ENCODE assay signal across 18 mouse cellular contexts in the genomic region with DNA sequence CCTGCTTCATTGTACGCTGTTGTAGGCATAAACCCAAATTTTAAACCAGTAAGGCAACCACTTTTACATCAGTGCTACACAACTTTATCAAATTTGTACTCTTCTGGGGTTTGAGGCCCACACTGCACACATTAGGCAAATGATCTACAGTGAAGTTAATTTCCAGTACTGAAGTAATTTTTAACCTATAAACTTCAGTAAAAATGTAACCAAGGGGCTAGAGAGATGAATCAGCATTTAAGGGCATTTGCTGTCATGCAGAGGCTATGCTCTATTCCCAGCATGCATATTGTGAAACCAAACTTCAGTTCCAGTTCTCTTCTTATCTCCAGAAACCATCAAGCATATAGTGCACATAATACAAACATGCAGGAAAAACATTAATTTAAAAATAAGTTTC.
"Had no signal": no experiment of that assay in that cellular context is flagged by ENCODE, and none has a peak within 500 bp of the region (broad histone marks: within the 10 kb centered on the region; RNA-seq: fewer than 3 reads in every experiment).

No protein-coding gene starts in this region.

- H3K9ac ChIP-seq: lung, embryonic 14.5 days; midbrain, embryonic 12.5 days; neural tube, embryonic 13.5 days; neural tube, embryonic 15.5 days had no signal

- H3K27ac ChIP-seq: midbrain, embryonic 10.5 days; midbrain, embryonic 12.5 days; neural tube, embryonic 13.5 days; neural tube, embryonic 15.5 days had no signal

- ATAC-seq: midbrain, embryonic 16.5 days had no signal

- DNase-seq: lung, embryonic 14.5 days; lung, postnatal 10 days; lung, postnatal 4 days; midbrain, embryonic 14.5 days; retina, postnatal 1 day; right cerebral cortex, adult 18-20 months; right cerebral cortex, postnatal 25 days; right cerebral cortex, postnatal 4 days; spleen, adult 18-20 months; thymus, adult 18-20 months; thymus, postnatal 14 days; thymus, postnatal 36 days had no signal

- H3K4me2 ChIP-seq: lung, embryonic 14.5 days; midbrain, embryonic 12.5 days; neural tube, embryonic 13.5 days; neural tube, embryonic 15.5 days had no signal

- H3K27me3 ChIP-seq: midbrain, embryonic 12.5 days; neural tube, embryonic 13.5 days; neural tube, embryonic 15.5 days had no signal

- H3K4me1 ChIP-seq: midbrain, embryonic 10.5 days; midbrain, embryonic 12.5 days; neural tube, embryonic 13.5 days; neural tube, embryonic 15.5 days had no signal

- H3K4me3 ChIP-seq: midbrain, embryonic 10.5 days; midbrain, embryonic 12.5 days; myocyte; neural tube, embryonic 13.5 days; neural tube, embryonic 15.5 days had no signal

- H3K9me3 ChIP-seq: midbrain, embryonic 10.5 days; midbrain, embryonic 12.5 days; neural tube, embryonic 13.5 days; neural tube, embryonic 15.5 days had no signal
